Mouse (Mus musculus) neural tube, postnatal 0 days (tissue): ENCODE measurements around the gene Hist1h1d. TPM values are rescaled to one million over a fixed set of nuclear protein-coding genes. Genes with fewer than 3 reads are reported as not detected.

ENCODE experiments used
- microRNA-seq: library from miRNA; unstranded; fragments of <30 nt; microRNA quantifications from one replicate; pipeline ENCODE4, GENCODE M21; 2016
- polyA plus RNA-seq: library from polyadenylated mRNA; unstranded; fragments of >200 nt; fragmentation: Nextera tagmentation; extraction: Ambion mirVana; gene quantifications from 2 replicates; pipeline ENCODE4 v1.2.1, GENCODE M21; 2015

Gene Hist1h1d
- polyA plus RNA-seq, 1 experiment from 2014 or later = 0.13 TPM

Small RNAs within 50 kb of the gene (microRNA-seq; reads per million reads assigned to microRNA genes)
- gene Gm44297 (not detected), gene Gm44359 (not detected), gene Gm44394 (not detected), gene n-TStga1 (not detected)

Other genes starting within 250 kb of the Hist1h1d start
- gene Zfp322a, start 184.1 kb upstream of the Hist1h1d start, polyA plus RNA-seq = 28.9 and 30.1 TPM in 2 replicates
- 7.2 and 8.3 TPM in 2 replicates for gene Abt1, start 129.4 kb upstream of the Hist1h1d start, polyA plus RNA-seq
- 0.11 and 0.19 TPM in 2 replicates for gene Btn1a1, start 87.4 kb upstream of the Hist1h1d start, polyA plus RNA-seq
- 0.09 TPM in 1 of 2 replicates, not detected in the other for gene Btn2a2, start 64.4 kb upstream of the Hist1h1d start, polyA plus RNA-seq
- 0.92 and 4.6 TPM in 2 replicates for gene Hist1h4h, start 22.2 kb upstream of the Hist1h1d start, polyA plus RNA-seq
- gene Hist1h2af, start 19.4 kb upstream of the Hist1h1d start, polyA plus RNA-seq = 1.7 TPM in 1 of 2 replicates, not detected in the other
- gene Hist1h3g, start 17.8 kb upstream of the Hist1h1d start, polyA plus RNA-seq = 1.3 TPM in 1 of 2 replicates, not detected in the other
- 0.09 and 0.36 TPM in 2 replicates for gene Hist1h2bh, start 9.9 kb upstream of the Hist1h1d start, polyA plus RNA-seq
- gene Hist1h3f, start 9.2 kb upstream of the Hist1h1d start, polyA plus RNA-seq = 0.21 TPM in 1 of 2 replicates, not detected in the other
- not detected in 2 replicates for gene Hist1h4f, start 1.6 kb upstream of the Hist1h1d start, polyA plus RNA-seq
- gene Hist1h3e, start 9.1 kb downstream of the Hist1h1d start, polyA plus RNA-seq = 1.5 and 2.0 TPM in 2 replicates
- gene Hist1h2ae, start 18.0 kb downstream of the Hist1h1d start, polyA plus RNA-seq = 7.7 and 9.3 TPM in 2 replicates
- gene Hist1h2bg, start 18.1 kb downstream of the Hist1h1d start, polyA plus RNA-seq = 1.5 and 3.0 TPM in 2 replicates
- 0.65 TPM in 1 of 2 replicates, not detected in the other for gene Hist1h2bf, start 20.9 kb downstream of the Hist1h1d start, polyA plus RNA-seq
- not detected in 2 replicates for gene Hist1h2ad, start 21.1 kb downstream of the Hist1h1d start, polyA plus RNA-seq
- 0.58 and 0.66 TPM in 2 replicates for gene Hist1h3d, start 22.5 kb downstream of the Hist1h1d start, polyA plus RNA-seq
- 25.2 and 28.2 TPM in 2 replicates for gene Hist1h4d, start 28.3 kb downstream of the Hist1h1d start, polyA plus RNA-seq
- 0.80 and 0.89 TPM in 2 replicates for gene Hist1h2be, start 67.9 kb downstream of the Hist1h1d start, polyA plus RNA-seq
- 7.7 and 9.3 TPM in 2 replicates for gene Hist1h1e, start 69.3 kb downstream of the Hist1h1d start, polyA plus RNA-seq
- 0.19 and 0.41 TPM in 2 replicates for gene Hist1h2ac, start 130.7 kb downstream of the Hist1h1d start, polyA plus RNA-seq
- 37.8 and 45.4 TPM in 2 replicates for gene Hist1h2bc, start 130.9 kb downstream of the Hist1h1d start, polyA plus RNA-seq
- not detected in 2 replicates for gene Hist1h1t, start 142.6 kb downstream of the Hist1h1d start, polyA plus RNA-seq
- 2.4 and 3.7 TPM in 2 replicates for gene Hist1h4c, start 145.2 kb downstream of the Hist1h1d start, polyA plus RNA-seq
- gene Hfe, start 157.6 kb downstream of the Hist1h1d start, polyA plus RNA-seq = 6.6 and 7.2 TPM in 2 replicates
- gene Hist1h1c, start 185.5 kb downstream of the Hist1h1d start, polyA plus RNA-seq = 16.4 and 22.5 TPM in 2 replicates
- gene Hist1h3c, start 192.3 kb downstream of the Hist1h1d start, polyA plus RNA-seq = not detected in 2 replicates
- gene Hist1h2bb, start 193.5 kb downstream of the Hist1h1d start, polyA plus RNA-seq = 0.62 TPM in 1 of 2 replicates, not detected in the other
- 2.7 and 4.7 TPM in 2 replicates for gene Hist1h2ab, start 197.9 kb downstream of the Hist1h1d start, polyA plus RNA-seq
- 0.58 TPM in 1 of 2 replicates, not detected in the other for gene Hist1h3b, start 199.0 kb downstream of the Hist1h1d start, polyA plus RNA-seq
- 1.2 TPM in 1 of 2 replicates, not detected in the other for gene Hist1h4b, start 203.8 kb downstream of the Hist1h1d start, polyA plus RNA-seq
- 0.54 TPM in 1 of 2 replicates, not detected in the other for gene Hist1h4a, start 208.0 kb downstream of the Hist1h1d start, polyA plus RNA-seq
- 0.66 and 0.94 TPM in 2 replicates for gene Hist1h3a, start 209.1 kb downstream of the Hist1h1d start, polyA plus RNA-seq
- 0.50 and 0.66 TPM in 2 replicates for gene Hist1h1a, start 210.4 kb downstream of the Hist1h1d start, polyA plus RNA-seq
- gene Trim38, start 216.7 kb downstream of the Hist1h1d start, polyA plus RNA-seq = not detected in 2 replicates